ENCODE assay signal across 24 mouse cellular contexts in the genomic region with DNA sequence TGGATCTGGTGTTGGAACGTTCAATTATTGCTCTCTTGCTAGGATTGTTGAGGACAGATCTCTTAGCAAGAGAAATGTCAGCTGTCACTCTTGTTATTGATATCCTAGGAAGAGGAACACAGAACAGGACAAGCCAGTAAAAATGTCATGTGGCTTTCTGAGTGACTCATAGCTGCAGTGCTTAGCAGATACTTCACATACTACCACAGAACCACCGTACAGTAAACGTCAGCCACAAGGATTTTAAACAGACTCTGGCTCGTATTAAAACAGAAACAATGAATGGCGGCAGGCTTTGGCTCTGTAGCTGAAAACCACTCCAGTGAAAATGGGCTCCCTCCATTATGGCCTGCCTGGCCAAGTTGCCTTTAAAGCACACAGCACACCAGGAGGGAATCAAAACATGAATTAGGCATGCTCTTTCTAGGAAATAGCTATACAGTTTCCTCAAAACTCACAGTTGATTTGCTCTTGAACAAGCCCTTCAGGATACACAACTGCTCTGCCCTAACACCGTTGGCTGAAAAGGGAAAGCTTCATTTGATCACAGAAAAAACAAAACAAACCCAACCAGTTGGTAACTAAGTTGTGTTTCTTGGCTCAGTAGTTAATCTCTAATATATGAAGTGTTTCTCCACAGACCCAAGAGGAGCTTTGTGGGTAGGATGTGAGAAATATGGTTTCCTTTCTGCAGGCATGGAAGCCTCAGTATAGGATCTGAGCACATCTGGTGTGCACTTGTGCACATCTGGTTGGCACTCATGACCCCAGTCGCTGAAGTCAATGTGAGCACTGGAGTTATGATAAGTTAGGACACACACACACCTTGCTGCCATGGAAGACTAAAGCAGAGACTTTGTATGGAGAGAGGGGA. TPM values are rescaled to one million over a fixed set of nuclear protein-coding genes. Genes with fewer than 3 reads are reported as not detected.
DNase-seq lines count a peak whose midpoint lies in the region; ATAC-seq and TF ChIP-seq lines count a peak whose summit lies in the region.
"Had no signal": no experiment of that assay in that cellular context is flagged by ENCODE, and none has a peak within 500 bp of the region (broad histone marks: within the 10 kb centered on the region; RNA-seq: fewer than 3 reads in every experiment).

No protein-coding gene starts in this region.

- peaks cover 7% of the 10 kb centered on the region for H3K36me3 ChIP-seq in forebrain, embryonic 16.5 days (ENCODE audit: control insufficient read depth, insufficient read depth)
- H3K36me3 ChIP-seq in forebrain, embryonic 13.5 days (ENCODE audit: poor library complexity, severe bottlenecking): peaks cover 9% of the 10 kb centered on the region; the same call in 1 of the 2 replicates
- H3K36me3 ChIP-seq in midbrain, embryonic 15.5 days (replicated peaks): peaks cover 3% of the 10 kb centered on the region; the same call in 1 of the 2 replicates
- H3K36me3 ChIP-seq: heart, embryonic 12.5 days; neural tube, embryonic 12.5 days had no signal

- 53% methylated on average over 7 of the region's 7 CpGs for WGBS in forebrain, embryonic 16.5 days
- 62% methylated on average over 7 of the region's 7 CpGs for WGBS in forebrain, embryonic 13.5 days
- 70% methylated on average over 7 of the region's 7 CpGs for WGBS in midbrain, embryonic 15.5 days

- no peaks in the 10 kb centered on the region; the same call in 1 of the 2 replicates for H3K4me1 ChIP-seq in forebrain, embryonic 16.5 days (replicated peaks; ENCODE audit: control insufficient read depth, insufficient read depth, low read length)
- H3K4me1 ChIP-seq in forebrain, embryonic 13.5 days: no peaks in the 10 kb centered on the region
- peaks cover 23% of the 10 kb centered on the region for H3K4me1 ChIP-seq in bone marrow macrophage, adult 2 months (ENCODE audit: control insufficient read depth, insufficient read depth, low read length)
- no peaks in the 10 kb centered on the region for H3K4me1 ChIP-seq in midbrain, embryonic 15.5 days
- H3K4me1 ChIP-seq: hindbrain, embryonic 12.5 days; neural tube, embryonic 12.5 days had no signal

- H3K4me3 ChIP-seq in forebrain, embryonic 16.5 days (replicated peaks; ENCODE audit: low read length): no peak overlapping the region
- no peak overlapping the region for H3K4me3 ChIP-seq in forebrain, embryonic 13.5 days
- H3K4me3 ChIP-seq in bone marrow macrophage, adult 2 months (ENCODE audit: insufficient read depth, low read length): peak overlapping the region; percentile 19; the same call in 1 of the 2 replicates
- H3K4me3 ChIP-seq in midbrain, embryonic 15.5 days: no peak overlapping the region
- H3K4me3 ChIP-seq: gastrocnemius, adult 2 months; heart, embryonic 12.5 days; hindbrain, embryonic 12.5 days; neural tube, embryonic 12.5 days had no signal

- TF ChIP-seq POLR2A in bone marrow macrophage, adult 2 months (IDR thresholded peaks at IDR 0.05; ENCODE audit: borderline replicate concordance, low read depth, low read length): no peak

- H3K27ac ChIP-seq in forebrain, embryonic 16.5 days (ENCODE audit: low read length): no peak overlapping the region
- H3K27ac ChIP-seq in forebrain, embryonic 13.5 days: no peak overlapping the region
- H3K27ac ChIP-seq in bone marrow macrophage, adult 2 months (ENCODE audit: insufficient read depth, low read depth, low read length): peak overlapping the region; percentile 52
- no peak overlapping the region for H3K27ac ChIP-seq in midbrain, embryonic 15.5 days
- H3K27ac ChIP-seq: gastrocnemius, adult 2 months; hindbrain, embryonic 12.5 days; neural tube, embryonic 12.5 days had no signal

- H3K4me2 ChIP-seq in forebrain, embryonic 16.5 days (ENCODE audit: low read length): no peak overlapping the region
- H3K4me2 ChIP-seq in forebrain, embryonic 13.5 days: no peak overlapping the region
- H3K4me2 ChIP-seq in midbrain, embryonic 15.5 days: no peak overlapping the region
- H3K4me2 ChIP-seq: heart, embryonic 12.5 days; hindbrain, embryonic 12.5 days; midbrain, embryonic 11.5 days; neural tube, embryonic 12.5 days had no signal

- ATAC-seq in forebrain, embryonic 16.5 days: 0 out of 2 replicates have a peak, but pooled peaks have one; percentile 18
- no peak for ATAC-seq in forebrain, embryonic 13.5 days
- no peak for ATAC-seq in midbrain, embryonic 15.5 days (replicated peaks)
- ATAC-seq: inflammation-experienced regulatory T-cells, adult 6 months; liver, postnatal 0 days had no signal

- no peak overlapping the region for H3K9ac ChIP-seq in forebrain, embryonic 16.5 days (replicated peaks; ENCODE audit: low read depth, low read length)
- H3K9ac ChIP-seq in forebrain, embryonic 13.5 days: no peak overlapping the region
- no peak overlapping the region for H3K9ac ChIP-seq in midbrain, embryonic 15.5 days
- H3K9ac ChIP-seq: heart, embryonic 12.5 days; hindbrain, embryonic 12.5 days; liver, postnatal 0 days; neural tube, embryonic 12.5 days had no signal

- H3K27me3 ChIP-seq in forebrain, embryonic 16.5 days (replicated peaks; ENCODE audit: control insufficient read depth, insufficient read depth, low read length): no peaks in the 10 kb centered on the region
- H3K27me3 ChIP-seq in forebrain, embryonic 13.5 days: no peaks in the 10 kb centered on the region
- no peaks in the 10 kb centered on the region for H3K27me3 ChIP-seq in midbrain, embryonic 15.5 days (replicated peaks)
- H3K27me3 ChIP-seq: heart, embryonic 12.5 days; hindbrain, embryonic 12.5 days; neural tube, embryonic 12.5 days had no signal

- no peak for TF ChIP-seq CTCF in bone marrow macrophage, adult 2 months (IDR thresholded peaks at IDR 0.05; ENCODE audit: low read depth, low read length)

- H3K9me3 ChIP-seq in forebrain, embryonic 16.5 days (ENCODE audit: control insufficient read depth, low read length): no peaks in the 10 kb centered on the region
- no peaks in the 10 kb centered on the region for H3K9me3 ChIP-seq in forebrain, embryonic 13.5 days (replicated peaks)
- H3K9me3 ChIP-seq in midbrain, embryonic 15.5 days: no peaks in the 10 kb centered on the region
- H3K9me3 ChIP-seq: heart, embryonic 12.5 days; hindbrain, embryonic 12.5 days; neural tube, embryonic 12.5 days had no signal

- intact Hi-C loops in left cerebral cortex, postnatal 14 days (cut with DNase I): no loop called here

- DNase-seq in 3T3-L1 (ENCODE audit: low read depth, low spot score): peak; percentile 55
- peak; percentile 31 for DNase-seq in induced T-regulatory cell, adult 2 months (ENCODE audit: low read depth)
- no peak for DNase-seq in left cerebral cortex, postnatal 14 days (ENCODE audit: low spot score in 2 of 2)
- no peak for DNase-seq in embryo, embryonic 11 days
- DNase-seq: adrenal gland, postnatal 14 days; cerebellum, adult 18-20 months; cerebellum, postnatal 36 days; gastrocnemius, adult 2 months; heart, postnatal 14 days; kidney, postnatal 4 days; layer of hippocampus, adult 9-11 months; liver; liver, postnatal 0 days; lung, postnatal 4 days; right cerebral cortex, adult 18-20 months had no signal

RNA-seq across cellular contexts. Expression of a gene that starts 31.1 kb away (rescaled TPM):
- 50.6 and 56.9 TPM in 2 replicates for polyA plus RNA-seq in forebrain, embryonic 16.5 days (2015; fragmentation: Nextera tagmentation; extraction: Ambion mirVana)
- 43.2 and 47.4 TPM in 2 replicates for polyA plus RNA-seq in forebrain, embryonic 13.5 days (2015; fragmentation: Nextera tagmentation; extraction: Ambion mirVana)
- 37.8 and 39.5 TPM in 2 replicates for polyA plus RNA-seq in bone marrow macrophage, adult 2 months (2012; ENCODE audit: insufficient read depth, insufficient read length, missing spikeins)
- polyA plus RNA-seq in midbrain, embryonic 15.5 days (2015; fragmentation: Nextera tagmentation; extraction: Ambion mirVana): 37.3 and 40.2 TPM in 2 replicates
- total RNA-seq in left cerebral cortex, postnatal 14 days (2021): 10 to 100 TPM; 67.3 to 67.8 TPM

Comparison
In these comparisons a context has a peak if more than half of its experiments do, and no peak if none do; other contexts are left out.
1. DNase-seq: peak in 3T3-L1 (single experiment) and induced T-regulatory cell, adult 2 months (single experiment); none in left cerebral cortex, postnatal 14 days (0 of 2) and embryo, embryonic 11 days (single experiment).